Mouse (Mus musculus) mouse embryonic stem cell (cell line): ENCODE measurements around the gene Timm8a2.

Experiments
- in situ Hi-C, 2 experiments: fragments of 300-500 bp; cut with MboI; formaldehyde crosslinking; loops; 1 replicate in 1 of 2; 3 replicates in 1 of 2; pipeline ENCODE4 v1.14.3; 2019 to 2020; ENCODE audit warnings: low sequenced_read_pairs in 2 of 2, low pct_unique_long_range_greater_than_20kb in 1 of 2, mixed read lengths in 1 of 2; ENCODE audit not compliant: unreplicated experiment in 1 of 2

Timm8a2 gene

DNA sequence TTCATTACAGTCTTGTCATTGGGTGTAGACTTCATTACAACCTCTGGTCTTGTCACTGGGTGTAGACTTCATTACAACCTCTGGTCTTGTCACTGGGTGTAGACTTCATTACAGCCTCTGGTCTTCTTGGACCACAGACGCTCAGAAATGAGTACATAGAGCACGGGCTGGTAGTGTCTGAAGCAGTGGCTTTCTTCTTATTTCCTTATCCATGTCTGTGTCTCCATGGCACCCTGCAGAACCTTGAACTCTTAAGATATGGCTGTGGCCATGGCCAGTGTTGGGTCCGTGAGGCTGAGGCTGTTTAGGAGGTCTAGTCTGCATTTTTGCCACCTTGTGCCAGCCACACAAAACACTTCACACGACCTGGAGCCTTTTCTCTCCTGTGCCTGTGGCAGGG, 26.2 kb upstream of the Timm8a2 start:
- in situ Hi-C loops = no loop called here

DNA sequence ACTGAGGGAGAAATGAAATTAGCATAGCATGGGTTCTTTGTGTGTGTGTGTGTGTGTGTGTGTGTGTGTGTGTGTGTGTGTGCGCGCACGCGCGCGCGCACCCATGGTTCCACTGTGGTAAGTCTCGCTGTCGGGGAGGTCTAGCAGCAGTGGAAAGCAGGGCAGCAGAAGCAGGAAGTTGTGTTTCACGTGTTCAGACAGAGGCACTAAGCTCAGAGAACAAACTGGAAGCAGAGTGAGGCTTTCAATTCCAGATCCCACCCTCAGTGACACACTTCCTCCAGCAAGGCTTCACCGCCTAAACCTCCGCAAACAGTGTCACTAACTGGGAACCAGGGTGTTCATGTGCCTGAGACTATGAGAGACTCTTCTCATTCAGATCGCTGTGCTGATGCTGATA, 25.0 kb upstream of the Timm8a2 start:
- in situ Hi-C loops = no loop called here

DNA sequence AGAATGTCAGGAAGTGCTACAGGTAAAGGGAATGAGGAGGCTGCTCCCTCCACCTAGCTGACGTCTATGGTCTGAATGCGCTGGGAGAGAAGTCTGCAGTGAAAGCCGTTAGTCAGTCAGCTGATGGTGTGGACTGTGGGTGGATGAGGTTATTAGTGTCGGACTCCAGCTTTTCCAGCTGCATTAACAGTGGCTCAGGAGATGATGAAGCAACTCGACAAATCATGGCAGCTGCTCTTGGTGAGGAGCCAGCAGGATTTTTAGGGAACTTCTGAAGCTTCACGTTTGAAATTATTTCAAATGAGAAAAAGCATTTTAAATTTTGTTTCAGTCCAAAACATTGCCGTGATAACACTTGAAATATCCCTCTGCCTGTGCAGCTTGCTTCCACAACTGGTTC, 24.2 kb upstream of the Timm8a2 start:
- in situ Hi-C loops = no loop called here

DNA sequence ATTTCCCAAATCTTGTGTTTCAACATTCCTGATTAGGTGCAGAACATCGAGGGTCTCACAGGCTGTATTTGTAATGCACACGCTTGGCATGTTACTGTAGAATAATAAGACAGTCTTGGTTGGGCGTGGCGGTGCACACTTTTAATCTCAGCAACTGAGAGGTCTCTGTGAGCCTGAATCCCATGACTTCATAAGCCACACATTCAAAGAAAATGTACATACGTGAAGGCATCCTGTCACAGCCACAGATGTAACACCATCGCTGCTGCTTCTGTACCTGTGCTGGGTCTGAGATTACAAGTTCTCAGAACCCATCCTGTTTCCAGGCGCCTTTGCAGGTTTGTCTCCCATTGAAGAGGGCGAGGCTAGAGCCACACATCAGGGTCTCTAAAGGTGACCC, 22.7 kb upstream of the Timm8a2 start:
- in situ Hi-C loops = no loop called here

DNA sequence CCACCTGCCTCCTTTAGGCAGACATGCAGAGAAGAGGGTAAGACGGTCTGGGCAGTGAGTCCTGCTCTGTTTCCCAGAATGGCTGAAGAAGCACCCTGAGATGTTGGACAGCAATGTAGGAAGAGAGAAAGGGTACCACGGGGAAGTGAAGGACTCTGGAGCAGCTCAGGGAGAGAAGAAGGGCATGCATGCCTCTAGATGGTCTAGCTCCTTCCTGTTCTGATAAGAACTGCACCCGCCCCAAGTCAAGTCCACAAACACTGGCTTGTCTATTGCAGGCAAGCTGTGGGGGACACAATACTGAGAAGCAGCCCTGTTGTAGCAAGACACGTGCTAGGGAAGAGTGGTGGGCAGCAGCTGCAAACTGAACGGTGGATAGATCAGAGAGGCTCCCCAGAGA, 22.3 kb upstream of the Timm8a2 start:
- in situ Hi-C loops = no loop called here

DNA sequence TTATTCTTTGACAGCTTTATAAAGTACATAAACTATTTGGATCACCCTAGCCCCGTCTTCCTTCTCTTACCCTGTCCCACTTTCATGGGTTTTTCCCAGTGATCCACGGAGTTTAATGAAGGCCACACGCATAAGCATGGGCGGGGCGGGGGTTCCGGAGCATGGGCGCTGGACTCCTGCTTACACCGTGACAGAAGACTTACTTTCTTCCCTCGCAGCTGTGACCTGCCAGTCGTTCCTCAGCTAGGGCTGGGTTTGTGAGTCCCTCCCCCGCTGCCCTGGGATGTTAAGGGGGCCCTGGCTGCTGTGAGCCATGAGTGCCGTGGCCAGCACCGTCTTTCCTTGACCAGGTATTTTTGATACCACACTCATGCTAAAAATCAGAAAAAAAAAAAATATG, 21.7 kb upstream of the Timm8a2 start:
- in situ Hi-C loops = no loop called here

DNA sequence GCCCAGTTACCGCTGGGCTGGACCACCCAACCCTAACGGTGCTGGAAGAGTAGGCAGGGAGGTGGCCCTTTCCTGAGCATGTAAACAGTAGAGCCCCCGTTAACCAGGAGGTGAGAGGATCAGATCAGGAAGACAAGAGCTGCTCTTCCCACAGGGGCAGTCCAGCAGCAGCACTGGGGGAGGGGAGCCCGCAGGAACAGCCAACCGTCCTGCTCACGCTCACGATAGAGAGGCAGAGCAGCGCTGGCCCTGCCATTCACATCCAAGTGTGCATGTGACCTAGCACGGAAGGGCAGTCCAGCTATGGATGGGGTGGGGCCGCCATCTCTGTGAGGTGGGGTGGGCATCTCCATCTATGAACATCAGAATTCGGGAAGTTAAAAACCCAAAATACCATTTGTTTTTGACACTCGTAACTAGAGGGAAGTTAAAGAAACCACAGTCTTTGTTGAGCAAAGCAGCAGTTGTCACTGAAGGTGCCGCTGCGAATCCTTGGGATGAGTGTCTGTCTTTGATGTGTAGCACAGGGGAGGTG, 21.0 kb upstream of the Timm8a2 start:
- in situ Hi-C loops = no loop called here

DNA sequence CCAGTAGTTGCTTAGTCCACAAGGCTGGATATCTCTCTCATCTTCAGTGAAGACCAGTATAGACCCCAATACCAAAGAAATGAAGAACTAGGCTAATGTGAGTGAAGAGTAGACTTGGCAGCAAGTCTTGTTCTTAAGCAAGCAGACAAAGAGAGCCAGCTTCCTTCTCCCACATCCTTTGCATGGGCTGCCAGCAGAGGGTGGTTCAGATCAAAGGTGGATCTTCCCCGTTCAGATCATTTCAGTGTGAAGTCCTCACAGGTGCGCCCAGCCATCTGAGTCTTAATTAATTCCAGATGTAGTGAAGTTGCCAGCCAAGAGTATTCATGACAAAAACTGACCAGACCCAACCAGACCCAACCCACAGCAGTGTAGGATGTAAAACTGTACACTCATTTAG, 16.5 kb upstream of the Timm8a2 start:
- in situ Hi-C loops = no loop called here

DNA sequence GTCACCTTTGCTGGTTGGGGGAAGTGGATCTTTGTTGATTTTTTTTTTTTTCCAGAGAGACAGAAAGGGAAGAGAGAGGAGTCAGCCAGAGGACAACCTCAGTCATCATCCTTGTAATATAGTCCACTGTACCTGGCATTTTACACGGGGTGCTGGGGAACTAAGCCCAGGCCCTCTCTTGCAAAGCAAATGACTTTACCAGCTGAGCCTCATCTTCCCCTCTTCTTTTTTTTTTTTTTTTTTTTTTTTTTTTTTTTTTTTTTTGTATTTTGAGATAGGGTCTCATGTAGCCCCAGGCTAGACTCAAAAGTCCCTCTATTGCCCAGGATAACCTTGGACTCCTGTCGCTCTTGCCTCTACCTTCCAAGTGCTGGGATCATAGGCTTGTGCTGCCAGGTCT, 15.1 kb upstream of the Timm8a2 start:
- in situ Hi-C loops = no loop called here

DNA sequence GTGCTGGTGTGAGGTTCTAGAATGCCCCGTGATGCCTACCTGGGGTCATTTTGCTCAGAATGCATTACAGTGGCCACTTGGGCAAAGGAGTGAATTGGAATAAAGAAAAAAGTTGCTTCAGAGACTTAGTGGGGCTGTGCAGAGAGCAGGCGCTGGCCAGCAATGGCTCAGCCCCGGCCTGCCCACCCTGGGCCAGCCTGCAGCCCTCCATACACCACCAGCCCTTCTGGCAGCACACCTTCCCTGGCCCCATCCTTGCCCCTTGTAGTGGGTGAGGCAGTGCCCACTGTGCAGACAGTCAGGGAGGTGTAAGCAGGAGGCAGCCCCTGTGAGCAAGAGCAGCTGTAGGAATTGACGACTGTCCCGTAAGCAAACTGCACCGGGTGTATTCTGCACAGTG, 13.9 kb upstream of the Timm8a2 start:
- in situ Hi-C loops = no loop called here

DNA sequence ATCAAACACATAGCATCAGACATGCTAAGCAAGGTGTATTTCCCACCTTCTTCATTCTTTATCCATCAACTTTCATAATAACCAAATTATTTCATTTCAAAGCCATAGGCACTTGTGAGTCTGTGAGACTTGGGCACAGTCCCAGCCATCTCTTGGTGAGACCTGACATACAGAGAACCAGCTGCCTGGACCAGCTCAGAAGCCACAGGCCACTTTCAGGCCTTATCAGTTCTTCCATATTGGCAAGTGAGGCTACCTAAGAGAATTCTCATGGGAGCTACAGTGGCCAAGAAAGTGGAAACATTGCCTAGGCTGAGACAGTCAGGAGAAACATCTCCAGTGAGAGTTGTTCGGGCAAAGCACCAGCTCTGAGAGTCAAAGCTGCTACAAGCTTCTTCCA, 11.4 kb upstream of the Timm8a2 start:
- in situ Hi-C loops = no loop called here

DNA sequence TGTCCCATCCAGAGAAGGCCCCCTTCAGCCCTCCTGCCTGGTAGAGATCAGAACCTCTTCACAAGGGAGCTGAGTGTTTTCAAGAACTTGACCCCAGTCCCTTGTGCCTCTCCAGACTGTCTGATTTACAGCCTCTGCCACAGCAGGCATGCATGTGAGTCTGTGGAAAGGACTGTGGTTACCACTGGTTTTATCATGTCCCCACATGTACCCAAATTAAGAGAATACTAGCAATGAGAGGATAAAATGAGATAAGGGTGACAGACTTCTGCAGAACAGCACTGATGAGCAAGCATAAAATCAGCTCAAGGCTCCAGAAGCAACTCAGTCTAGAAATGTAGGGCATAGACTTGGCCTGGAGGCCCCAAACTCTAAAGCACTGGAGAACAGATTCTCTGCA, 10.5 kb upstream of the Timm8a2 start:
- in situ Hi-C loops = no loop called here

DNA sequence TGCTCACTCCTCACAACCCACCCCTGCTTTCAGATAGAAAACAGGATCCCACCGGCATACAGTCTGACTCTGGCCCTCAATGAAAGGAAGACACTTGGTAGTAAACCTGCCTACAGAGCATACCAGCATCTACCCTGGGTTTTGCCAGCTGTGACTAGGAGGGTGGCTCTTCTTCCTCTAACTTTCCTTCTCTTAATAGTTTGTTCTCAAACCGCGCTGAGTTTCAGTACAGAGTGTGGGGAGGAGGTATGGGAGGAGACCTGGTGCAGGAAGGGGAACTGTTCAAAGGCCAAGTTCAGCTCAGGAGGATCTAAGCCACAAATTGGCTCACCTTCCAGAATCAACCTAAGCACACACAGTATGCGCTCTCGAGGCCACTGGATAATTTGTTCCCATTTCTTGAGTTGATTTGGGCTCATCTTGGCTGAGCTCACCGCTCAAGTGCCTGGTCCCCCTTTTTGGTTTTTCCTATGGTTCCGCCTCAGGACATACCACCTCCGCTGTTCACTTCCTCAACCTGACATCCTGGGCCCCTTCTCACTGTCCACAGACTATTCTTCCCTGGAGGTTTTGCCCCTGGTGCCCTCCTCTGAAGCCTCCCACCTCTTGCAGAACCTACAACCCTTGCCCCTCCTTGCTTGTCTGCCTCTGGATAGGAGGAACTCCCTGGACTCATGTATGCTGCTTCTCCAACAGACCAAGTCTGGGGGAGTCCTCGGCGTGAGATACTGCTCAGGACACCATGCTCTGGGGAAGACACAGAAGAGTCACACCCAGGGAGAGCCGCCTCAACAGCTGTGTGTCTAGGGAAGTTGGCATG, 5.3 kb upstream of the Timm8a2 start:
- in situ Hi-C loops = no loop called here

DNA sequence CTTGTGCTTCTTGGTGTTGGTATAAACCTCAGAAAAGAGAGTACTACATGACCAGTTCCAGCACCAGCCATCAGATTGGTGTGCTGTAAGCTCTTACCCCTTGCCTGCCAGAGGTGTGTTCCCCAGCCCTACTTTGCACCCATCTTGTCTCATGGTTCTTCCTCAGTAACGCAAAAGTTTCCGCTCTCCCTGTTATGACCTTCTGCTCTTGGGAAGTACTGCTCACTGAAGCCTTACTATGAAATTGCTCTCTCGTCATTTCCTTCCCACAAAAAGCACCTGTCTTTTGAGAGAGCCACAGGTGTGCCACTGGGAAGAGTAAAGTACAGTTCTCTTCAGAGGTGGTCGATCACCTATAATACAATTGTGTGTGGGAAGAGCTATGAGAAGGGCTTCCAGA, 4.6 kb upstream of the Timm8a2 start:
- in situ Hi-C loops = no loop called here

DNA sequence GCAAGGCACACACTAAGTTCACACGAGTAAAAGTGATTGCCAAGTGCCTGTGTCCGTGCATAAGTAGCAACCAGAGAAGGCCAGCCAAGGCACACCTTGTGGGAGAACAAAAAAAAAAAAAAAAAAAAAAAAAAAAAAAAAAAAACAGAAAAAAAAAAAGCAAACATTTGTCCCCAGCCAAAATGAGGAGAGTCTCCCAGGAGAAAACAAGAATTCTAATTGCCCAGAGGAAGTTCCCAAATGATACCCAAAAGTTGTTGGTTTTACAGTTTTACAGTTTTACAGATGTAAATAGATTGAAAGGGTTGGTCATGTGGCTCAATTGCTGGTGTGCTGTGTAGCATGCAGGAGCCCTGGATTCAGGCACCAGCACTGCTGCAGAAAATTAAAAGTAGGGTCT, 2.4 kb upstream of the Timm8a2 start:
- in situ Hi-C loops = no loop called here

DNA sequence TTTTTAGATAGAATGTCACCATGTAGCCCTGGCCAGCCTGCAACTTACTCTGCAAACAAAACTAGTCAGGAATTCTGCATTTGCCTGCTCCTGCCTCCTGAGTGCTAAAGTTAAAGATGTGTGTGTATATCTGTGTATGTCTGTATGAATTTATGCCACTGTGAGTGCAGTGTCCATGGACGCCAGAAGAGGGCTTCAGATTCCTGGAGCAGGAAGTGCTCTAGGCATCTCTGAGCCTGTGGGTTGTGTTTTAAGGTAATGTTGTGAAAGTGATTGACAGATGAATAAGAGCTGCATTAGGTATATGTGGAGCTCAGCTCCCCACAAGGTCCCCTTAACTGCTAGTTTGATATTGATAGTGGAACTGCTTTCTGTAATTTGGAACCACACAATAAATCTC, 707 bp downstream of the Timm8a2 start:
- in situ Hi-C loops = no loop called here

DNA sequence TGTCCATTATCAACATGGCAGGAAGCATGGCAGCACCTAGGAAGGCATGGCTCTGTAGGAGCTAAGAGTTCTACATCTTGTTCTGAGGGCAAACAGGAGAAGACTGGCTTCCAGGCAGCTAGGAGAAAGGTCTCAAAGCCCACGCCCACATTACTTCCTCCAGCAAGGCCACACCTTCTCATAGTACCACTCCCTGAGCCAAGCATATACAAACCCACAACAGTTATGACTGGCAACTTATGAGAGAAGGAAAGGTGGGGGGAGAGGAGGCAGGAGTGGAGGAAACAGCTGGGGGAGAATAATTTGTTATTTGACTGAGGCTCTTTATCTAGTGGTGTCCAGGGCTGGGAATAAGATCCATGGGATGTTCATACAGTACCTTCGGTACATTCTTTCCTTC, 1.4 kb downstream of the Timm8a2 start:
- in situ Hi-C loops = no loop called here

DNA sequence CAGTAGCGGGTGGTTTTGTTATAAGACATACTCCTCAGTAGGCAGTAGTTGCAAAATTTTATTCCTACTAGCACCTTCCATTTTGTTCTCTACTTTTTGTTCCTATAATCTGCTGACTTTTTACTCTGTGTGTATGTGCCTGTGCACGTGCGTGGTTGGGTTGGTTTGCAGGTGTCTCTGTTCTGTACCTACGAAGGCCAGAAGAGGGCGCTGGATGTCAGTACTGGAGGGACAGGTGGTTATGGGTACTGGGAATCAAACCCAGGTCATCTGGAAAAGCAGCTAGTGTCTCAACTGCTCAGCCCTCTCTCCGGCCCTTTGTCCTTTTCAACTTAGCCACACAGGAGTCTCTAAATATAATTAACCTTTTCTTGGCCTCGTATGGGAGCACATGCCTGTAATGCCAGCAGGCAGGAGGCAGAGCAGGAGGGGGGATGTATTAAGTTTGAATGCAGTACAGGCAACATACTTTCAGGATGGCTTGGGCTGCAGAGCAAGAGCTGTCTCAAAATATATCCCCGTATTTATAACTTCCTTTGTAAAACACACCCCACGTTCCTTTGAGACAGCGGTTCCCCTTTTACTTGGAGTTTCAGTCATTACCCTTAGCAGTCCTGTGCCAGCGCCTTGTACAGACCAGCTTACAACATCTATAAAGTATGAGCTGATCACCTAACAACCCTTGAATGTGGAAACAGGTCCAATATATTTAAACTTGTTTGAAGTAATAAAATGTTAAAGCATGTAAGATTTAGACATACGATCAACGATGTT, 4.6 kb downstream of the Timm8a2 start:
- in situ Hi-C loops = no loop called here

DNA sequence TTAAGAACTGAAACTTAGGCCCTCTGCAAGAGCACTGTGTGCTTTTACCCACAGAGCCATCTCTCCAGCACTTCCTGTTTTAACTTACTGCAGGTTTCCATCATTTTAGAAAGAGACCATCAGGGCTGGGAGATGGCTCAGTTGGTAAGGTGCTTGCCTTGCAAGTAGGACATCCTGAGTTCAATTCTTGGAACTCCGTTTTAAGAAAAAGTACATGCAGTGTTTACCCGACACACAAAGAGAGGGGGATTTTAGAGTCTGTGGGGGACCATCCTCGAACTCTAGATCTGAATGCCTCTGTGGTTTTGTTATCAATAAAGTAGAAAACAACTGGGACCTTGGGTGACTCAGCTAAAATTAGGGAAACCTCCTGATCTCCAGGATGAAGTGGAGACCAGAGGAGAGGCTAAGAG, 6.9 kb downstream of the Timm8a2 start:
- in situ Hi-C loops = no loop called here

DNA sequence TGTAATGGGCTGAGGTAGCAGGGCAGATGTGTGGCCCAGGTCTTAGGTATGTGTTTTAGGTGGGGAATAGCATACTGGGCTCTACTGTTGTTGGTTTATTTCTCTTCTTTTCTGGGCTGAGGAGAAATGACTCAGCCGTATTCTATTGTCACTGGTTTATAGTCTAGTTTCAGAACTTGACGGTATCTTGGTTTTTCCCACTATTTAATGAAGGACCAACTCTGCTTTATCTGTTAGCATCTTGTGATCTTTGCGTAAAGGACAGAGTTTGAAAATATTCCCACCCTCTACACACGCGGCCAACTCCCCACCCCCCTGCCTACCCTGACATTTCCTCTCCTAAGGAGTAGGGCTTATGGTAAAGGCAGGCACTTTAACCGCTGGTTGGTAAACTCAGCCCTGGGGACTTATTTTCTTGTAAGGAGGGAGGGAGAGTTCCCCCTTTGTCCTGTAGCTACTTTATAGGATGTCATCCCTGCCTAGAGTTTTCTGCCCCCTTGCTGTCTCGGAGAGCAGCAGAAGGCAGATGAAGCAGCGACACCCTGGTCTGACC, 7.7 kb downstream of the Timm8a2 start:
- in situ Hi-C loops = no loop called here
